Mouse (Mus musculus) kidney, postnatal 25 days (tissue): ENCODE data around the gene Ccdc6.
A peak's percentile ranks its signal among the peaks of the same experiment; 100 is the strongest.

Experiments
- DNase-seq, 2 experiments: peaks; one replicate each; pipeline ENCODE4 v3.0.0; 2021; ENCODE audit warnings: mixed read lengths in 2 of 2

Gene Ccdc6

GRCm38 (mm10) chr10:70096366-70097188 is at the start of gene Ccdc6:
Gene Ccdc6 (plus strand): TSS chr10:70097121.
- DNase-seq: peak; percentile 87 to 93

DNA sequence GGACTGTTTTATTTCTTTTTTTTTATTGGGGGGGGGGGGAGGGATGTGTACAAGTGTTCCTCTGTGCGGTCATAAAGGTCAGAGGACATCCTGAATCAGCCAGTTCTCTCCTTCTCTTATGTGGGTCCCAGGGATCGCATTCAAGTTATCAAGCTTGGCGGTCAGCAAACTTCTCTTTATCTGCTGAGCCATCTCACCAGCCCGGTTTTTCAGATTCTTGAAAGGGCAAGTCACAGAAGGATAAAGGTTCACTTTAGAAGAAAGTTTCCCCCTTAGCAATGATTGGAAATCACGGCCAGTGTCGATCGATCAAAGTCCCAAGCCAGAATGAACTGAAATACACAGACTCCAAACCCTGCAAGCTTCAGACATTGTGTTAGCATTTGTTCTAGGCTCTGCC is 47.1 kb upstream of the Ccdc6 start:
- no peak for DNase-seq

- DNase-seq: no peak
Observed at GRCm38 (mm10) chr10:70055291-70055690, 41.6 kb upstream of the Ccdc6 start.

DNA sequence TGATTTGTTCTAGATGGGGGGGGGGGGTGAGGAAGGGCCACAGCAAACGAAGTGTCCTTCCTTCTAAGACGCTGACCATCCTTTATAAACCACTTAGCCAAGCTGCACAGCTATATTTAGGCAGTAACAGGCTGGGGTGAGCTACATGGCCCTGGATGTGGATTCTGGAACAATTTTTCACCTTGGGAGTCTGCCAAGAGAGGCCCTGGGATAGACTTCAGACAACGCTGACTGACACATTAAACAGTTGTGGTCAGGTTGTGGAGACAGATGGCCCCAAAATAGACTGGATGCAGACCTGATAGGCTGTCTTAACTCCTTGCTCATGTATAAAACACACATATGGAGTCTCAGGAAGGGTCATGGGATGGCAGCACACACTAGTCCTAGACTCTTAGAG is 39.9 kb upstream of the Ccdc6 start:
- DNase-seq: peak; percentile 36 to 43

DNA sequence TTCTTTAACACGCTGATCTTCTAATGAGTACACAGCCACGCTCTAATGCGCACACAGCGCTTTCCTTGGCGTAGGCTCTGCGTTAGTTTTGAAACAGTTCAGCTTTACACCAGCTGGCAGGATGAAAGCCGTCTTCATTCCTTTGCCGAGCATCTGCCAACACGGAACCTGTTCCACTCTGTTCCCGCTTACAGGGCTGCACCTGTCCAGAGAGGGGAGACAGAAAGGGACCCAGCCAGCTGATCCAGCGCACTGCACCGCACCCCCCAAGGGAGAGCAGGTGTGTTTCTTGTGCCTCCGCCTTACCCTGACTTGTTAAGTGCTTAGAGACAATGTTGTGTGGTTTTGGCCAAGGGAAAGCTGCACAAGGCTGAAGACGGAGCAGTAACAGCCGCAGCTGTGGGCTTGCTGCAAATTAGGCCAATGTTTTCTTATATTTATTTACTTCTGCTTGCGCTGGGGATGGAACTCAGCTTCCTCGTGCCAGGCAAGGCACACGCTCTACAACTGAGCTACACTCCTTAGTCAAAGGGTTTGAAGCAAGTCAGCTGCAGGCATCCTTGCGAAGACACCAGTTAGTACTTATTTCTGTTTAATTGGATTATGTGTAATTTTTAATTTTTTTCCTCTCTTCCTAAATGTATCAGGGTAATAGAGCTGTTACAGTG is 36.8 kb upstream of the Ccdc6 start:
- DNase-seq: peak; percentile 27 to 47

DNA sequence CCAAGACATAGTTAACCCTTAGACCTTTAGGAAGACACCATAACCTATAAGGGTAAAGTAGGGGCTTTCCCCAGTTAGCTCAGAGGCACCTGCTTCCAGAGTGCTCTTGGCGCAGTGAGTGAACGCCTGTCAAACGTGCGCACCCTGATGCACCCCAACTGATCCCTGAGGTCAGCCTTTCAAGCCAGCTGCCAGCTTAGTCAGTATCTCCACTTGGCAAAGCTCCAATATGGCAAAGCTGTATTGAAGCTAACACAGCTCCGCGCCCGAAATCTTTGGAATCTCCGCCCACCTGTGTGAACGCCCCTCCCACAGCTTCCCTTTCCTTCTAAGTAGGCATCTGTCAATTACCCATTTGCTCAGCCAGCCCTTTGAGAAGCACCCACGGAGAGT is 36.2 kb upstream of the Ccdc6 start:
- peak; percentile 54 to 72 for DNase-seq

DNA sequence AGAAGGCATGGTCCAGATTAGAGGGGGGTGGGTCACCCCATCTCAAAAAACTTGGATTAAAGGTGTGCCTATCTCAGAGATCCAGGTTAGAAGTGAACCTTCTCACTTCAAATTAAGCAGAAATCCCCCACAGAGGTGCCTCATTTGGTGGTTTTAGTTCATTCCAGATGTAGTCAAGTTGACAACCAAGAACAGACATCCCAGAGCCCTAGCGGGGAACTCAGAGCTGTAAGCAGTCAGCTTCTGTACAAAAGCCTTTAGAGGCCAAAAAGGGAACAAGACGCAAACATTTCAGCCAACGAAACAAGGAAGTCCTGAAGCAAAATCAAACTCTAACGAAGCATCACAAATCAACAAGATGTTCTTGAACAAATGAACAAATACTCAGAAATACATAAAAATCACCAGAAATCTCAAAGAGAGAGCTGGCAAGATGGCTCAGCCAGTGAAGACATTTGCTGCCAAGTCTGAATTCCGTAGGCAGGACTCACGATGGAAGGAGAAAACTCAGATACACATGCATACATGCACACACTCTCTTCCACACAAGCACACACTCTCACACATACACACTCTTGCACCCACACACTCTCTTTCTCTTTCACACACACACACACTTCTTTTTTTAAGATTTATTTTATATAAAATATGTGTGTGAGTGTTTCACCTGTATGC is 32.9 kb upstream of the Ccdc6 start:
- no peak for DNase-seq

DNA sequence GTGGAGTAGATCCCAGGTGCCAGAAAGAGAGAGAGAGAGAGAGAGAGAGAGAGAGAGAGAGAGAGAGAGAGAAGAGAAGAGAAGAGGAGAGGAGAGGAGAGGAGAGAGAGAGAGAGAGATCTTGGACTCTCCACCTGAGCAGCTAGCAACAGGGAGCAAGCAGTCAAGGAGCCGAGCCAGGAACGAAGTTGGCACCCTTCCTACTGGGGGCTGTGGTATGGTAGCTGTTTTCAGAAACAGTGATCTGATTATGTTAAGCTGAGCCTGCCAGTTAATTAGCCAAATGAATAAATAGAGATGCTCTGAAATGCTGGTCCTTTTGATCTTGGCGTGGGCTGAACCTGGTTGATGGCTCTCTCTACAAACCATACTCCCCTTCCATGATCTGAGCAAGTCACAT is 31.7 kb upstream of the Ccdc6 start:
- DNase-seq: no peak

DNA sequence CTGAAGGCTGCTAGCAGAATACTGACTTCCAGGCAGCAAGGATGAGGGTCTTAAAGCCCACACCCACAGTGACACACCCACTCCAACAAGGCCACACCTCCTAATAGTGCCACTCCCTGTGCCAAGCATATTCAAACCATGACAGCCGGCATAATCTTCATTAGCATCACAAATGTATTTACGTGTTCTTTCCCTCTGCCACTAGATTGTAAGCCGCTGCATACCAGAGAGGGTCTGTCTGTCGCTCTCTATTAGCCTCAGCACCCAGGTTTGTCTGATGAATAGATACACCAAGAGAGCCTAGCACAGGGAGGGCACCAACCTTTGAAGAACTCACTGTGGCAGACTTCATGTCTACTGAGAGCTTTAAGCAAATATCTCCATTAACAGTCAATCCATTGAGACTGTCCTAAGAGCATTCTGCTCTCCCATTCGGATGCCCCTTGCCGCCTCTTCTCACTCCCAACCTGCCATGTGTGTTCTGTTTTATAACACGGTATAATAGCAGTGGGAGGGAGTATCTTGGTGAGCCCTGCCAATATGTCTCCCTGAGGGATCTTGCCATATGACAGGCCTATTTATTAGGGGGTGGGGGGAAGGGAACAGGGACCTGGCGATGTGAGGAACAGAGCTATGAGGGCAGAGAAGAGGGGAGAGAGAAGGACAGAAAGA is 30.3 kb upstream of the Ccdc6 start:
- no peak for DNase-seq

DNA sequence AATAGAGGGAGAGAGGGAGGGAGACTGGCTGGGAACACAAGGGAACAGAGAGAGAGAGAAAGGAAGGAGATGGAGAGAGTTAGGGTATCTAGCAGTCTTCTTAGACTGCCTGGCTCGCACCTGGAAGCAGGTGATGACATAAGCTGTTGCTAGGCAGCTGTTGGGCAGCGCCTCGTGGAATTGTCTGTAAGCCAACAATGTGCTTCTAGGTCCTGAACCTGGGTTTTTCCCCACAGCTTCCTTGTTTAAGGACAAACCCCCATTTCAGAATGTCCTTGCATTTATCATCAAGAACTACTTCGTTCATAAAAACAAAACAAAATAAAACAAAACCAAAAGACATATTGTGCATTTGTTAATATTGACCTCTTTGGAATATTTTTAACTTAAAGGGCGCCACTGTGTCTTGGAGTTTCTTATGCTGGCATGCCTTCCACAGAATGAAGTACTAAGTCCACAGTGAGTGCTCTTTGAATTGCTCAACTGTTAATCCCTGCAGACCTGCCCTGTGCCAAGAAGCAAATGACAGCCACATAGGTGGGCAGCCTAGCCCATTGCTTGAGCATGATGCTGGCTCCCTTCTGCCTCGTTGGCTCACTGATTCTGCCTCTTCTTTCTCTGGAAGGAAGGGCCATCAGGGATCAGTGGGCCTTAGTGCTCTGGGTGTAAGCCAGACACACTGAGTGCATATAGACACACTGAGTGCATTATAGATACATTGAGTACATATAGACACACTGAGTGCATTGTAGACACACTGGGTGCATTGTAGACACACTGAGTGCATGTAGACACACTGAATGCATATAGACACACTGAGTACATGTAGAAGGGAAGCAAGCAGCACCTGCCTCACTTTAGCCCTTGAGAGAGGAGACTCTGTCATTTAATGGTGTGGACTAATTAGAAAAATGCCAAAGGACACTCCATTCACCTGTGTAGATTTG is 29.5 kb upstream of the Ccdc6 start:
- DNase-seq: peak; percentile 45 to 68

- DNase-seq: no peak
Observed at GRCm38 (mm10) chr10:70069321-70069720, 27.6 kb upstream of the Ccdc6 start.

GRCm38 (mm10) chr10:70071334-70071733 is 25.6 kb upstream of the Ccdc6 start:
- DNase-seq: no peak

DNA sequence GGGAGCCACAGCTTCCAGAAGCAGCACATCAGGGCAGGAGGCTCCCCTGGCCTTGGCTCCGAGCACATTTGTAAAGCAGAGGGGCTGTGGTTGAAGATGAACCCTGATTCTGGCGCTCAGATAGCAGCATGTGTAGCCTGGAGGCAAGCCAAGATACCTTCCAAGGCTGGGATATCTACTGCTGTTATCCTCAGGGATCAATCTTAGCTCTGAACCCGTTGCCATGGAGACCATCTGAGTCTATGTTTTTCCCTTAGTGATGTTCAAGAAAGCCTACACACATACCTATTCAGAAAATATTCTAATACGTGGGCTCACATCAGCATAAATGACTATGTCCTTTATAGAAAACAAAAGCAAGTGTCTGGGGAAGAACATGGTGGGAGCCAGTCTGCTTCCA is 19.5 kb upstream of the Ccdc6 start:
- no peak for DNase-seq

DNA sequence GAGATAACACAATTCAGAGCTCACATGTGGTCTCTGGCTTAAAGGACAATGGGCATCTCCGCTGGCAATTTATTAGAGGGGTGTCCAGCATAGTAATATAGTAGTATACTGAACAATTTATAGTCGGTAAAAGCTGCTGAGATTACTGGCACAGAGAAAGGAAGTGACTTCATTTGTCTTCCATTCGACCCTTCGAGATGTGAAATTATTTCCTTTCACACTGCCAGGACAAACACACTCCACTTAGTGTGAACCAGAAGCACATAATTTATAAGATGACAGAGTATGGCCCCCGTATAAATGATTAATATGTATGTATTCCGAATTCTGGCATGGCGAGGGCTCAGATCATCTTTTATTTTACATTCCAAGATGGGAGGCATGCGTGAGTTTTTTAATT is 16.0 kb upstream of the Ccdc6 start:
- DNase-seq: no peak

GRCm38 (mm10) chr10:70081564-70082175 is 15.3 kb upstream of the Ccdc6 start:
- DNase-seq: peak; percentile 13 to 45

DNA sequence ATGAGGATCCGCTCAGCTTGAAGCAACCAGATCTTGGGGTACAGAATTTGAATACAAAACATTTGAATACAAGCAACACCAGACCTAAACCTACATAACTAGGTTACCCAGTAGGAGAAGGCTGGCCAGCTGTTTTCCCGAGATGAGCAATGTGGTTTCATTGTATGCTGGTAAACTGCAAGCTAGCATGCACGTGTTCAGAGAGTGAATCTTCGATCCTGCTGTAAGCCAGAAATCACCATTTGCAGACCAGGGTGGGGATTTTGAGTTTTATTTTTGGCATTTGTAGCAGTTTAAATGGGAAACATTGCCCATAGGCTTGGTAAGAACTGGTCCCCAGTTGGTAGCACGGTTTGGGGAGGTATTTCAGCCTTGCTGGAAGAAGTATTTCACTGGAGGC is 13.7 kb upstream of the Ccdc6 start:
- no peak for DNase-seq

DNA sequence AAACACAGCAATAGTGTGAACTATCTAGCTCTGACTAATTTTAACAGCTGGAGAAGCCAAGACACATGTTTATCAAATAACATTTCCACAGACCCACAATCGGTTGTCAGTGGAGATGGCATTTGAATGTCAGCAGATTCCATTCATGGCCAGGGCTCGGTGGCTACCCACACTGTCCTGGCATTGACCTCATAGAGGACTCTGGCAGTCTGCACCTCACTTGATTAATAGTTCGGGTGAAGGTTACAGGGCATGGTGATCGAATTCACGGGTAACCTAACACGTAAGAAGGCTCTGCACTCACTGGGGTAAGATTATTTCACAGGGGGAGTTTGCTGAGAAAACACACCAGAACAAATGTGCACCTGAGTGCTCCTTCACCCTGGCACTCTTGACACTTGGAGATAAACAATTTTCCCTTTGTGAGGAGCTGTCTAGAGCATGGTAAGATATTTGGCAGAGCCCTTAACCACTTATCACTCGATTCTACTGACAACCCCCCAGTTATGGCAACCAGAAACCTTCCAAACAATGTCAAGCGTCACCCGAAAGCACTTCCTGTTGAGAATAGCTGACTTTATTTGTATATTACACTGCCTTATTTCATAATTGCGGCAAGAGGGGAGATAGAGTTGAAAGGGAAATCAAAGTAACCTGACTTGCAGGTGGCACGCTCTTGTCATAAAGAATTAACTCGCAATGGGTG is 11.5 kb upstream of the Ccdc6 start:
- DNase-seq: no peak

DNA sequence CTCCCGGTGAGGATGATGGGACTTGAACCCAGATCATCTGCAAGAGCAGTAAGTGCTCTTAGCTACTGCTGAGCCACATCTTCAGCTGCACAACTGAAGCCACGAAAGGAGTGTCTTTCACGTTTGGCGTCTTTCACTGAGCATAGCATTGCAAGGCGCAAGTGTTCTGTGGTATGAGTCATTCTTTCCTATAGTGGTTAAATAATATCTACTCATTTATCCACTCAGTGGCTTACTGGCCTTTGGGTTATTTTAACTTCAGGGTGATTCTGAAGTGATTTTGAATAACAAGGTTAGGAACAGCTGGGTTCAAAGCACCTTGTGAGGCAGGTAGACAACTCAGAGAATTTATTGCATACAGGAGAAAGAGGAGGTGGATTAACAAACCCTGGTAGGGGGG is 8.1 kb upstream of the Ccdc6 start:
- DNase-seq: no peak

DNA sequence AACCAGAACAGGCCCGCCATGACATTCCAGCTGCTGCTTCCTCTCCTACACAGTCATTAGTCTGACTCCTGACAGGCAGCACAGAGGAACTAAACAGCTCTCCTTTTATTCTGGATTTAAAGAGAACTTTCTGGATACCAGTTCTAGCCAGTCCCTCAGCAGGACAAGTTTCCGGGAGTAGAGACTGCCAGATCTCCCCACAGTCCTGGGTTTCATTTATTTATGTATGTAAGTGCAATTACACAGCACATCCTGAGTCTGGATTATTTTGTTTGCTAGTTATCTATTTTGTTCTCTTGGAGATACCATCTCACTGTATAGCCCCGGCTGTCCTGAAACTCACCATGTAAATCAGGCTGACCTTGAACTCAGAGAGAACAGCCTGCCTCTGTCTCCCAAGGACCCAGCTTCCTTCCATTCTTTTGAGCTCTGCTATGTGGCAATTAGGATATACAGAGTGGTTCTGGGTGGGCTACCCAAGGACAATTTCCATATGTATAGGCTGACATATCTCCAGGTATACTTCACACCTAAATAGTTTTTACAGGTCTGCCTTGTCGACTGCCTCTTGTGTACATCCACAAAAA is 5.0 kb upstream of the Ccdc6 start:
- no peak for DNase-seq

DNA sequence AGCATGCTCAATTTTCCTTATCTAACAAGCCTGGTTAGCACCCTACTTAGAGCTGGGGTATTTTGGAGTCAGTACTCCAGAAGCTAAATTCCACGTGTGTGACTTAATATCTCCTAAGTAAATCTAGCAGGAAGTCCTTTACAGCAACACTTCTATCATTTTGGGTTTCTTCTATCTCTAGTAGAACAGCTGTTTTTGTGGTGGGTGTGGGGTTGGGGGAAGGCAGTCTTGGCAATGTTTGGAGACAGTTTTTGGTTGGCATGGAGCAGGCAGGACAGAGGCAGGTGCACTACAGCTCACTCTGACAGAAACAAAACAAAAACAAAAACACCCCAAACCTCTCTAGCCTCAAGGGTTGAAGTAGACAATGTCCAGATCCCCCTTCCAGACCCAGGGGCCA is 3.1 kb upstream of the Ccdc6 start:
- no peak for DNase-seq

GRCm38 (mm10) chr10:70095031-70095470 is 1.9 kb upstream of the Ccdc6 start:
- peak; percentile 65 to 72 for DNase-seq
